Mouse (Mus musculus) neural tube, embryonic 11.5 days (tissue): ENCODE data around the gene Rfc5. TPM values are rescaled to one million over a fixed set of nuclear protein-coding genes. Genes with fewer than 3 reads are reported as not detected.

Experiments
- ATAC-seq: fragments of 200-750 bp; cut with Nextera tagmentation; 2 replicates; pipeline ENCODE4 v1.8.0; 2017; ENCODE audit warnings: moderate number of reproducible peaks, mild to moderate bottlenecking, moderate TSS enrichment, moderate library complexity; ENCODE audit not compliant: insufficient read depth, low FRiP score, low TSS enrichment
- DNase-seq: peaks from one replicate; pipeline ENCODE4 v3.0.0-alpha.2; 2015; ENCODE audit warnings: low spot score
- H3K27ac ChIP-seq: fragments of 300-500 bp; sonication (generic); 2 replicates; pipeline ENCODE4 v1.5.1; 2014; ENCODE audit warnings: low read depth, mild to moderate bottlenecking, low read length
- H3K27me3 ChIP-seq: fragments of 300-500 bp; sonication (generic); 2 replicates; pipeline ENCODE4 v1.6.1; 2014; ENCODE audit warnings: mild to moderate bottlenecking, low read length, mixed read lengths; ENCODE audit not compliant: control insufficient read depth, insufficient read depth
- H3K36me3 ChIP-seq: fragments of 300-500 bp; sonication (generic); 2 replicates; pipeline ENCODE4 v1.6.1; 2014; ENCODE audit warnings: mild to moderate bottlenecking, low read length, moderate library complexity, mixed read lengths; ENCODE audit not compliant: control insufficient read depth, insufficient read depth
- H3K4me1 ChIP-seq: fragments of 300-500 bp; sonication (generic); 2 replicates; pipeline ENCODE4 v1.6.1; 2014; ENCODE audit warnings: low read length, mixed read lengths; ENCODE audit not compliant: control insufficient read depth, insufficient read depth
- H3K4me2 ChIP-seq: fragments of 300-500 bp; sonication (generic); 2 replicates; pipeline ENCODE4 v1.6.1; 2014; ENCODE audit warnings: low read depth, mild to moderate bottlenecking, moderate library complexity
- H3K4me3 ChIP-seq: fragments of 300-500 bp; sonication (generic); 2 replicates; pipeline ENCODE4 v1.5.1; 2014; ENCODE audit warnings: low read depth, low read length
- H3K9ac ChIP-seq: fragments of 300-500 bp; sonication (generic); 2 replicates; pipeline ENCODE4 v1.6.1; 2014; ENCODE audit warnings: mild to moderate bottlenecking, low read length
- H3K9me3 ChIP-seq: fragments of 300-500 bp; sonication (generic); 2 replicates; pipeline ENCODE4 v1.6.1; 2016; ENCODE audit warnings: low read length; ENCODE audit not compliant: control insufficient read depth
- WGBS: fragments of 180-500 bp; shearing (Covaris S2); extraction: QIAGEN DNeasy Blood & Tissue Kit; methylation state at CpG from one replicate; pipeline ENCODE4 v1.1.7; 2014; 5-methylcytosine and 5-hydroxymethylcytosine counted together
- polyA plus RNA-seq: library from polyadenylated mRNA; unstranded; fragments of >200 nt; fragmentation: Nextera tagmentation; extraction: Ambion mirVana; gene quantifications from 2 replicates; pipeline ENCODE4 v1.2.1, GENCODE M21; 2014

The Rfc5 gene
- polyA plus RNA-seq, 1 experiment from 2014 or later, result 90.2 TPM

- WGBS, result 90% methylated on average over 13 of the region's 13 CpGs
- Histone ChIP-seq H3K4me1 (peaks cover 6% of the 10 kb centered on the region), H3K4me2 (no peak overlapping the region), H3K27me3 (no peaks in the 10 kb centered on the region), H3K4me3 (no peak overlapping the region), H3K9me3 (no peaks in the 10 kb centered on the region), H3K9ac (no peak overlapping the region), H3K36me3 (peaks cover 2% of the 10 kb centered on the region), H3K27ac (no peak overlapping the region)
- DNase-seq (no peak), ATAC-seq (no peak)
Observed at GRCm38 (mm10) chr5:117365904-117366561, 22.8 kb downstream of the Rfc5 start.

- DNase-seq (no peak), ATAC-seq (no peak)
- Histone ChIP-seq H3K36me3 (peaks cover 2% of the 10 kb centered on the region; the same call in 1 of the 2 replicates), H3K4me1 (peaks cover 12% of the 10 kb centered on the region), H3K27ac (no peak overlapping the region), H3K4me2 (no peak overlapping the region), H3K9ac (no peak overlapping the region), H3K27me3 (no peaks in the 10 kb centered on the region), H3K9me3 (no peaks in the 10 kb centered on the region), H3K4me3 (no peak overlapping the region)
- 86% methylated on average over 3 of the region's 3 CpGs for WGBS
Observed at GRCm38 (mm10) chr5:117364821-117365220, 24.0 kb downstream of the Rfc5 start.

GRCm38 (mm10) chr5:117363066-117363782 is 25.6 kb downstream of the Rfc5 start:
- Histone ChIP-seq H3K36me3 (no peaks in the 10 kb centered on the region), H3K9ac (no peak overlapping the region), H3K4me1 (peaks cover 12% of the 10 kb centered on the region), H3K27me3 (no peaks in the 10 kb centered on the region), H3K4me2 (no peak overlapping the region), H3K9me3 (no peaks in the 10 kb centered on the region), H3K27ac (no peak overlapping the region), H3K4me3 (no peak overlapping the region)
- WGBS, result 67% methylated on average over 15 of the region's 15 CpGs
- ATAC-seq (no peak), DNase-seq (no peak)

GRCm38 (mm10) chr5:117361590-117361989 is 27.3 kb downstream of the Rfc5 start:
- H3K4me2 ChIP-seq, result no peak overlapping the region
- no peak for ATAC-seq
- H3K27ac ChIP-seq, result no peak overlapping the region
- no peak overlapping the region for H3K9ac ChIP-seq
- DNase-seq, result no peak
- no peaks in the 10 kb centered on the region for H3K27me3 ChIP-seq
- H3K36me3 ChIP-seq, result no peaks in the 10 kb centered on the region
- WGBS, result 90% methylated on average over 4 of the region's 4 CpGs
- no peak overlapping the region for H3K4me3 ChIP-seq
- no peaks in the 10 kb centered on the region for H3K9me3 ChIP-seq
- H3K4me1 ChIP-seq, result peaks cover 6% of the 10 kb centered on the region; the same call in 1 of the 2 replicates

- Histone ChIP-seq H3K4me1 (peaks cover 6% of the 10 kb centered on the region; the same call in 1 of the 2 replicates), H3K4me3 (no peak overlapping the region)
Observed at GRCm38 (mm10) chr5:117360631-117361541, 28.0 kb downstream of the Rfc5 start.

GRCm38 (mm10) chr5:117360228-117360515 is 28.7 kb downstream of the Rfc5 start:
- DNase-seq, result no peak
- ATAC-seq, result no peak
- 57% methylated on average over 13 of the region's 13 CpGs for WGBS
- no peaks in the 10 kb centered on the region for H3K36me3 ChIP-seq
- H3K27ac ChIP-seq, result no peak overlapping the region
- no peak overlapping the region for H3K4me3 ChIP-seq
- H3K4me1 ChIP-seq, result peaks cover 6% of the 10 kb centered on the region; the same call in 1 of the 2 replicates
- no peak overlapping the region for H3K9ac ChIP-seq
- H3K9me3 ChIP-seq, result no peaks in the 10 kb centered on the region
- no peaks in the 10 kb centered on the region for H3K27me3 ChIP-seq
- no peak overlapping the region for H3K4me2 ChIP-seq

More at GRCm38 (mm10) chr5:117360631-117361541, 28.0 kb downstream of the Rfc5 start:
- DNase-seq, result no peak
- Histone ChIP-seq H3K36me3 (no peaks in the 10 kb centered on the region), H3K9ac (no peak overlapping the region), H3K9me3 (no peaks in the 10 kb centered on the region), H3K27me3 (no peaks in the 10 kb centered on the region), H3K4me2 (no peak overlapping the region), H3K27ac (no peak overlapping the region)
- WGBS, result 42% methylated on average over 13 of the region's 13 CpGs
- ATAC-seq, result no peak

- DNase-seq (no peak), ATAC-seq (no peak)
- no peaks in the 10 kb centered on the region for H3K27me3 ChIP-seq
- no peak overlapping the region for H3K4me2 ChIP-seq
- H3K36me3 ChIP-seq, result no peaks in the 10 kb centered on the region
- H3K9me3 ChIP-seq, result no peaks in the 10 kb centered on the region
- H3K4me3 ChIP-seq, result no peak overlapping the region
- no peak overlapping the region for H3K27ac ChIP-seq
- no peak overlapping the region for H3K9ac ChIP-seq
- H3K4me1 ChIP-seq, result peaks cover 6% of the 10 kb centered on the region; the same call in 1 of the 2 replicates
- WGBS, result 50% methylated on average over 7 of the region's 7 CpGs
Observed at GRCm38 (mm10) chr5:117359497-117360227, 29.2 kb downstream of the Rfc5 start.

- ATAC-seq (no peak), DNase-seq (peak; percentile 47)
- Histone ChIP-seq H3K4me1 (peaks cover 6% of the 10 kb centered on the region; the same call in 1 of the 2 replicates), H3K9me3 (no peaks in the 10 kb centered on the region), H3K36me3 (no peaks in the 10 kb centered on the region), H3K27ac (no peak overlapping the region), H3K27me3 (no peaks in the 10 kb centered on the region), H3K4me3 (no peak overlapping the region), H3K9ac (no peak overlapping the region), H3K4me2 (no peak overlapping the region; the same call in 1 of the 2 replicates)
- WGBS, result 43% methylated on average over 11 of the region's 11 CpGs
Observed at GRCm38 (mm10) chr5:117358725-117359124, 30.1 kb downstream of the Rfc5 start.
